Mouse (Mus musculus) cerebellum, postnatal 25 days (tissue): Measurements from ENCODE around the gene Vmn2r92.
"Not testable (repeated sequence)": the region's sequence is repeated elsewhere in the genome, so short reads cannot be mapped to it uniquely, and the experiment has no call there.

Source experiments
- DNase-seq, 2 experiments: peaks; one replicate each; pipeline ENCODE4 v3.0.0; 2021; ENCODE audit warnings: mixed read lengths in 2 of 2

The Vmn2r92 gene

DNA sequence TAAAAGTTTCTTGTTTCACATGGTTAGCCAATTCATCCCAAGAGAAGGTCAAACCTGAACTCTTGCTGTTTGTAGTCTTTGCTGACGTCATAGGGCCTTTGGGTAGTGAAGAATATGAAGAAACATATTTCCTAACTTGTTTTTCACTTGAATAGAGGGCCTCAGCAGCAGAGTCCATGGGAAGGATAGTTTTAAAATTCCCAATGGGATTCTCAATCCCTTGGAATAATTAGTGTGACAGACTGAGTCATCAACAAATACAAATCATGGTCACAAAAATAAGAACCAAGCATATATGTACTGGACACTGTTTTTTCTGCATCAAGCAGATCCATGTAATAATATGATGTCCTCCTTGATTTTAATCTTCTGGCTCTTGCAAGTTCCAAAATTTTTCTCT lies at the start of gene Vmn2r92:
Gene Vmn2r92 (plus strand): TSS at position 301 of the 400 bp plus-strand sequence.
- DNase-seq: not testable (repeated sequence)

DNA sequence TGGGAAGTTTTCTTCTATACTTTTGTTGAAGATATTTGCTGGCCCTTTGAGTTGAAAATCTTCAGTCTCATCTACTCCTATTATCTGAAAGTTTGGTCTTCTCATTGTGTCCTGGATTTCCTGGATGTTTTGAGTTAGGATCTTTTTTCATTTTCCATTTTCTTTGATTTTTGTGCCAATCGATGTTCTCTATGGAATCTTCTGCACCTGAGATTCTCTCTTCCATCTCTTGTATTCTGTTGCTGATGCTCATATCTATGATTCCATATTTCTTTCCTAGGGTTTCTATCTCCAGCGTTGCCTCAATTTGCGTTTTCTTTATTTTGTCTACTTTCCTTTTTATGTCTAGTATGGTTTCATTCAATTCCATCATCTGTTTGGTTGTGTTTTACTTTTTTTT lies 49.4 kb upstream of the Vmn2r92 start:
- not testable (repeated sequence) for DNase-seq

DNA sequence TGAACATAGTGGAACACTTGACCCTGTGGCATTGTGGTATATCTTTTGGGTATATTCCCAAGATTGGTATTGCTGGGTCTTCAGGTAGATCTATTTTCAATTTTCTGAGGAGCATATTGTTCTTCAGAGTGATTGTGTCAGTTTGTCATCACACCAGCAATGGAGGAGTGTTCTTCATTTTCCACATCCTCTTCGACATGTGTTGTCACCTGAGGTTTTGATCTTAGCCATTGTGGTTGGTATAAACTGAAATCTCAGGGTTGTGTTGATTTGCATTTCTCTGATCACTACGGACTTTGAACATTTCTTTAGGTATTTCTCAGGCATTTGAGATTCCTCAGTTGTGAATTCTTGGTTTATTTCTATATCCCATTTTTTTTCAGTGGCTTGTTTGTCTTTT lies 9.5 kb downstream of the Vmn2r92 start:
- not testable (repeated sequence) for DNase-seq

DNA sequence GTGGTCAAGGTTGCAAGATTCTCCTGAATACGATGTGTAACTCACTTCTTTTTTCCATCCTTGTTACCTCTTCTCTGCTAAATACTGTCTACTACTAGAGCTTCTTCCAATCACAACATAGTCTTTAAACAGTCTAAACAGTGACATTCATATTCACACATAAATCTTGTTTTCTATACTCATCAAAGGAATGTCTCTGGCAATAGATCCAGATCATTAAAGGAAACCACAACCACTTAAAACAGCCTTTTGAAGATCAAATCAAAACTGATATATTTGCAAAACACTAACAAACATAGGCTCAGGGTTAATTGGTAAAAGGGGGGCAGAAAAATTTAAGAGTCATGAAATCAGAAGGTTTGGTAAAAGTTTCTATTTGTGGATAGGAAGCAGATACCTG lies 38.0 kb downstream of the Vmn2r92 start:
- no peak for DNase-seq

DNA sequence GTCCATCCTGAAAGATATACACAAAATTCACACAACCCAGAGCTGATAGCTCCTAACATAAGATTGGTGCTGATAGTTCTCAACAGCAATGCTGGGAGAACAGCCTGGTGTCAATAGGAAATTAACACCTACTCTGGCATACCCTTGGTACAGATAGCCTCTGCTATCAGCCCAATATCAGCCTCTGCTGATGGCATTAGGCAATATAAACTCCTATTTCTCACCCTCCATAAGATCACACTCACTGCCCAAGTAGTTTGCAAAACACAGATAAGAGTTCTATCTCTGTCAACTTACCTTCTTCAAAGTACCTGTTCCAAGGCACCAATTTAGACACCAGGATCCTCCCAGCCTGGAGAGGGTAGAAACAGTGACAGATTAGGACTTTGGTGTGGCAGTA lies 69.6 kb downstream of the Vmn2r92 start:
- DNase-seq: no peak

DNA sequence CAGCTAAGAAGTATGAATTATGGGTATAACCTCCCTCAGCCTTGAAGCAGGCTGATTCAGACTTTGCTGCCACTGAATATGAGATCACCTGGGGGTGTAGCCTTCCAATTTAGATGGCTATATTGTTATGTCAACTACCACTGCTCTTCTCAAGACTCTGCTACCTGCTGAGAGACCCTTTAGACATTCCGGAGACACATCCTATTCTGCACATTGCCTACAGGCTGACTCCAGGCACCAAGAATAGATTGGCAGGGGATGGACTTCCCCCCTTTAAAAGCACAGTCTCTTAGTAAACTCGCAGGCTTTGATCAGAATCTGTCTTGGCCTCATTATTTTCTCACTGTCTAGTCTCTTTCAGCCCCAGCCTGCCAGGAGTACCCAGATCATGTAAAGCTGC lies 80.3 kb downstream of the Vmn2r92 start:
- no peak for DNase-seq

DNA sequence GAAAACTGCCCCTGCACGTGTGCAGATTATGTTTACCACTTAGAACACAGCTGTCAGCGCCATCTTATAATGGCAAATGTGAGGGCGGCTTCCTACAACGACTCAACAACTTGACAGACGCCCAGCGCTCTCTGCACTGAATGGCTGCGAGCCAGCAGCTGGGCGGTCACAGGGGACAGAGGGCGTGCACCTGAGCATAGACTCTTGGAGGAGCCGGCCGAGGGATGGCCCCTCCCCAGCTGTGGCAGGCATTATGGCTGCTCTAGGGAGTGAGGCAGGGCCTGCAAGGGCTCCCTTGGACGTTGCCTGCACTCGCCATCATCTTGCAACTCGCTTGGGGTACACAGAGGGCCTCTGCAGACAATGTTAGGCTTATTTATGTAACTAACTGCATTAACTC lies 85.2 kb downstream of the Vmn2r92 start:
- DNase-seq: no peak
